Mouse (Mus musculus) left cerebral cortex, postnatal 25 days (tissue): ENCODE measurements around the gene Kras. TPM values are rescaled to one million over a fixed set of nuclear protein-coding genes. Genes with fewer than 3 reads are reported as not detected.

Source experiments
- DNase-seq, 2 experiments: peaks; one replicate each; pipeline ENCODE4 v3.0.0; 2022; ENCODE audit warnings: low spot score in 2 of 2, mixed read lengths in 1 of 2
- intact Hi-C: fragments of 180-260 bp; cut with DNase I; formaldehyde crosslinking; loops from one replicate; pipeline ENCODE4 v1.15.1; 2025
- total RNA-seq, 2 experiments: library from RNA; stranded (reverse); gene quantifications; 2 replicates each; pipeline ENCODE4 v1.2.3; 2021

Kras gene
- total RNA-seq, 2 experiments from 2014 or later = 79.2 to 84.0 TPM

DNA sequence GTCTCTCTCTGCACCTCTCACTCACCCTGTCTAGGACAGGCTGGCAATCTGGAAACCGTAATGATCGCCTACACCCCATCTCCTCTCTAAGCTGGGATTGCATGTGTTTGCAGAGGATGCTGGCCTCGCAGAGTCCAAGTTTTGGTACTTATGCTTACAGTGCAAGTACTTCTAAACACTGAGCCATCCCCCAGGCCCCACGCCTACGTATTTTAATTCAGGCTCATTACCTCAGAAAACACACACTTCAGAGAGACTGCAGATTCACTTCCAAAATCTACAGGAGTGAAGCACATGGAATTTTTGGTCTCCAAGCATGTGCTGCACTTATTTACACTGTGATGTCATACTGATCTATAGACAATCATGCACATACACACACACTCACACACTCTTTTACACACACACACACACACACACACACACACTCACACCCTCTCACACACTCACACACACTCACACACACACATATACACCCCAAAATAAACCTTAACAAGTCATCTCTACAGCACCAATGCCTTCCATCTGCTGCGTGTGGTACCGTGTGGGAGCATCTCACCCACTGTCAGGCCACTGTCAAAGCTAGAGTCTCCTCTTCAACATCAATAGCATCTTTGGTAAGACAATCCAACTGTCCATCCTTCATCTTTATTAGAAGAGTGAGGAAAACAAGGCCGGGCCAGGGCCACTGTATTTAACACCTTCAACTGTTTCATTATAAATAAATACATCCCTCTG, 51.9 kb downstream of the Kras start:
- intact Hi-C loops = no loop called here
- peak in 1 of 2 experiments; percentile 70 for DNase-seq

DNA sequence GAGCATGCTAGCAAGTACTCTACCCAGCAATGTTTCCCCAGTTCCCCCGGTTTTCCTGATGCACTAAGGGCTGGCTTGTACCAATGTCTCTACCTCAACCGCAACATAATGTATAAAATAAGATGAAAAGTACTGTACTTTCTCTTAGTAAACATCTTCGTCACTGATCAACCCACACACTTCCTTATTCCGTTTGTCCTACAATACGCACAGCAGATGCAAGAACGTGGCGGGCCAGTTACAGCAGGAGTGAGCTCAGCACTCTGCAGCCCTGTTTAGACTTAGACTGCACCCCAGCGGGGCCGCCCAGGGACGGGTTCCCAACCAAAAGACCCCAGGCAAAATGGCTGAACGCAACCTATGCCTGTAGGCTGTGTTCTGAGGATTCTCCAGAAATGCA, 56.6 kb downstream of the Kras start:
- intact Hi-C loops = no loop called here
- no peak for DNase-seq

DNA sequence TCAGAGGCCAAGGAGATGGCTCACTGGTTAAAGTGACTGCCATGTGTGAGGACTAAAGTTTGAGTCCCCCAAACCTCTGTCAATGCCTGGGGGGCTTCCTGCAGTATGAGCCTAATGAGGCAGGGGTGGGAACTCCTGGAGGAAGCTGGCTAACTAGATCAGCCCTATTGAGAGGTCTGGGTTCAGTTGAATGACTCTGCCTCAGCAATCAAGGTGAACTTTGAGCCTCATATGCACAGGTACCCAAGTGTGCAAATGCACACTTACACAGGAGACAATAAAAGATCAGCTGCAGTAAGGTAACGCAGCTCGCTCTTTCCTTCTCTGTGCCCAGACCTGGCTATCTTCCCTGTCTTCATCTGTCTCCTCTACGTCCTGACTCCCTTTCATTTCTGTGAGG, 57.0 kb downstream of the Kras start:
- intact Hi-C loops = no loop called here
- DNase-seq = no peak

GRCm38 (mm10) chr6:145187093-145188088, 62.6 kb downstream of the Kras start:
- intact Hi-C loops = loop anchor here (2.0 to 5.0 kb wide), 2 partner anchors 97 to 155 kb away; no protein-coding TSS in a partner anchor
- DNase-seq = peak; percentile 71 to 73

DNA sequence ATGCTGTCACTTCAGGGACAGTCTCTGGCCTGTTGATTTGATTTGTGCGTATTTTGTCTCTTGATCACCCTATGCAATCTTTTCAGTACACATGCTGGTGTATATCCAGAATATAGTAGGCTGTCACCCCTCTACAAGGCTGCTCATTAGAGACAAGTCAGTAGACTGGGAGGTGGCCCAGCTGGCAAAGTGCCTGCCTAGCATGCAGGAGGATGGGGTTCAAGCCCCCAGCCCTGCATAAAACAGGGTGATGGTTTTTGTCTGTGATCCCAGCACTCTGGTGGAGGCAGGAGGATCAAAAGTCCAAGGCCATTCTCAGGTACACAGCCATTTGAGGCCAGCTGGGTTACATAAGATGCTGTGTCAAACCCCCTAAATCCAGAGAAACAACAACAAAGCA, 63.9 kb downstream of the Kras start:
- intact Hi-C loops = loop anchor here (2.0 to 5.0 kb wide), 2 partner anchors 95 to 156 kb away; no protein-coding TSS in a partner anchor
- DNase-seq = no peak

GRCm38 (mm10) chr6:145182044-145182443, 68.0 kb downstream of the Kras start:
- no peak for DNase-seq
- intact Hi-C loops = no loop called here

DNA sequence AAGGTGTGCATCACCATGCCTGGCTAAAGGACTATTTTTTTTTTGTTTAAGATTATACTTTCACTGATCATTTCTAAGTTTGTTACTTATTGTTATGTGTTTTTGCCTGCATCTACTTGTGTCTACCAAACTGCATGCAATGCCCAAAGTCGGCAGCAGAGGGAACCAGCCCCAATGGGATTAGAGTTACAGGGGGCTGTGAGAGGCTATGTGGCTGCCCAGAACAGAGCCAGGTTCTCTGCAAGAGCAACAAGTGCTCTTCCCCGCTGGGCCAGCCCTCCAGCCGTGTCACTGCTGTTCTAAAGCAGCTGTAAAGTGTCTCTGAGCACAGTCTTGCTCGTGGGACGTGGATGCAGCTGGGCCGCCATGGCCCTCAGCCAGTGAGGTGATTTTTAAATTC, 70.4 kb downstream of the Kras start:
- peak in 1 of 2 experiments; percentile 32 for DNase-seq
- intact Hi-C loops = no loop called here

DNA sequence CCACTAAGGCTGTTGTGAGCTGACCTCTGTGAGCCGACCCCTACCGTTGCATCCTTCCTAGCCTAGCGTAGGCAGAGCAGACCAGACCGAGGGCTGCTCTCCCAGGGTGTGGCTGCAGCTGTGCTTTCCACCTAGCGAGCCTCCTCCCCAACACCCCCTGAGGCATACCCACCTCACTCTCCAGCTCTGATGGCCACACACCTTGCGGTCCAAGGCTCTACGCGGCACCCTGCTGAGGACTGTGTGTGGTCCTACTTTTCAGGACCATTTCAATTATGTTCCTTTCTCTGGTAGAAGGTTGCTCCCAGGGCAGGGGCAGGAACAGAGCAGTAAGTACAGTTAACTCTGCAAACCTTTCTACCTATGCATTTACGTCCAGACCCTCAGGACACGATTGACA, 73.6 kb downstream of the Kras start:
- no peak for DNase-seq
- intact Hi-C loops = no loop called here

GRCm38 (mm10) chr6:145175571-145175981, 74.5 kb downstream of the Kras start:
- DNase-seq = no peak
- intact Hi-C loops = no loop called here

- intact Hi-C loops = no loop called here
- DNase-seq = no peak
Measured at GRCm38 (mm10) chr6:145173781-145174191, 76.3 kb downstream of the Kras start.

DNA sequence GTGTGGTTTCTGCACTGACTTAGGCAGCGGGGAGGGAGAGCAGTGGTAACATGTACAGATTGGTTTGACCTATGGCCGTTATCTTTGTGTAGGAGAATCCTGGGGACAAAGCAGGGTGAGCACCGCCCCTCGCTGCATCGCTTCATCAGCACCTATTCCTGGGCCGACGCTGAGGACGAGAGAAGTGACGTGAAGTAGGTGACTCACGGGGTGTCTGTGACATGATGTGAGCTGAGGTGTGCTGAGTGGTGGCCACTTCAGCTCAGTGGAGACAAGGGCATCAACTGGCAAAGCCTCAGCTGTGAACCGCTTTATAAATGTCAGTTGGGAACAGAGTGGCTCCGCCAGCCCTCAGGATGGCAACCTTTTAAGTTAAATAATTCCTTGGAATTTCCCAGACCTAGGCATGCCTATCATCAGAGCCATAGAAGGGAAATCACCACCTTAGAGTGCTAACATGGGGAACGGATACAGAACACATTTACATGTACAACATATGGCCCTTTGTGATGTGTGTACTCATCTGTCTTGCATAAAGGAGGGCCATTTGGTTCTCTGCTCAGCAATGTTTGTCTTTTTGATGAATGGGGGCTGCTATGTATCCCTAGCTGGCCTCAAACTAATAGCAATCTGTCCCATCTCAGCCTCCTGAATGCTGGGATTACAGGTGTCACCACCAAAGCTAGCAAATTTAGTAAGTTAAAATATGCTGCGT, 78.0 kb downstream of the Kras start:
- DNase-seq = no peak
- intact Hi-C loops = no loop called here

Other genes starting within 250 kb of the Kras start
- 10 to 100 TPM; 73.2 to 75.8 TPM for gene Bcat1, start 174.1 kb downstream of the Kras start, total RNA-seq
- gene Lrmp, start 134.6 kb downstream of the Kras start, total RNA-seq = 1 to 10 TPM; 2.1 to 3.8 TPM
- 1 to 10 TPM; 1.3 to 1.5 TPM for gene Casc1, start 39.2 kb downstream of the Kras start, total RNA-seq
- gene Etfrf1, start 39.1 kb downstream of the Kras start, total RNA-seq = 10 to 100 TPM; 20.6 to 21.7 TPM